Mouse (Mus musculus): ENCODE data around the gene Scnn1b. TPM values are rescaled to one million over a fixed set of nuclear protein-coding genes. Genes with fewer than 3 reads are reported as not detected.

Gene Scnn1b
- under 1 TPM in 1 of 2 experiments, not detected in 1; 0.09 TPM for polyA plus RNA-seq (2017; shearing (Covaris generic))

GRCm38 (mm10) chr7:121864858-121865585 lies at the start of gene Scnn1b:
Gene Scnn1b (plus strand): TSS chr7:121865038.

Other genes with a start within 250 kb of the Scnn1b start
- gene Usp31, start 157.8 kb upstream of the Scnn1b start, polyA plus RNA-seq (2017; shearing (Covaris generic)), result 1 to 10 TPM; 6.3 to 7.6 TPM
- gene Scnn1g, start 130.6 kb upstream of the Scnn1b start, polyA plus RNA-seq (2017; shearing (Covaris generic)), result under 1 TPM in 1 of 2 experiments, not detected in 1; 0.06 TPM
- 10 to 100 TPM; 11.6 to 12.3 TPM for gene Cog7, start 116.7 kb downstream of the Scnn1b start, polyA plus RNA-seq (2017; shearing (Covaris generic))
- 1 to 10 TPM; 5.8 to 8.8 TPM for gene Gga2, start 156.2 kb downstream of the Scnn1b start, polyA plus RNA-seq (2017; shearing (Covaris generic))
- 10 to 100 TPM; 29.4 to 39.1 TPM for gene Ubfd1, start 202.1 kb downstream of the Scnn1b start, polyA plus RNA-seq (2017; shearing (Covaris generic))
- gene Ears2, start 202.2 kb downstream of the Scnn1b start, polyA plus RNA-seq (2017; shearing (Covaris generic)), result 10 to 100 TPM; 12.3 to 13.8 TPM
- 100 to 1,000 TPM; 179 to 220 TPM for gene Ndufab1, start 236.8 kb downstream of the Scnn1b start, polyA plus RNA-seq (2017; shearing (Covaris generic))

Measured in activated CD4-positive, CD25-positive, alpha-beta regulatory T cell (primary cell).